Mouse (Mus musculus): ENCODE measurements at regions not wholly inside any gene's neighbourhood (a gene's known extent, or its start where the extent isn't known, plus 50 kb on each side); places are given as distances from the start of the nearest gene placed in this dataset.

- ATAC-seq (ENCODE audit: low FRiP score, low TSS enrichment) = no peak
- no peaks in the 10 kb centered on the region for H3K4me1 ChIP-seq (replicated peaks; ENCODE audit: control insufficient read depth, insufficient read depth)
- TF ChIP-seq EP300 (optimal IDR thresholded peaks at IDR 0.05) (no peak), CTCF (IDR thresholded peaks at IDR 0.05; ENCODE audit: low read depth) (no peak)
- no peaks in the 10 kb centered on the region for H3K27me3 ChIP-seq (ENCODE audit: control insufficient read depth, insufficient read depth, low read length)
- no peaks in the 10 kb centered on the region for H3K36me3 ChIP-seq (ENCODE audit: control insufficient read depth, insufficient read depth, low read length)
- no peak for DNase-seq (ENCODE audit: low spot score)
- 41% methylated on average over 4 of the region's 4 CpGs for WGBS
- no peak overlapping the region for H3K27ac ChIP-seq (replicated peaks)
- H3K4me2 ChIP-seq (replicated peaks; ENCODE audit: low read depth) = no peak overlapping the region
- H3K4me3 ChIP-seq (ENCODE audit: low read depth, low read length) = no peak overlapping the region
- no peak overlapping the region for H3K9ac ChIP-seq (ENCODE audit: low read length)
- H3K9me3 ChIP-seq (ENCODE audit: control insufficient read depth, low read length) = no peaks in the 10 kb centered on the region
Observed at GRCm38 (mm10) chr14:102403397-102404115, 578.9 kb downstream of the Kctd12 start.

- no peak for TF ChIP-seq CTCF (IDR thresholded peaks at IDR 0.05; ENCODE audit: low read depth)
- TF ChIP-seq EP300 (optimal IDR thresholded peaks at IDR 0.05) = no peak
- Histone ChIP-seq H3K4me2 (replicated peaks; ENCODE audit: low read depth) (no peak overlapping the region), H3K27ac (replicated peaks) (no peak overlapping the region), H3K36me3 (ENCODE audit: control insufficient read depth, insufficient read depth, low read length) (no peaks in the 10 kb centered on the region), H3K9ac (ENCODE audit: low read length) (no peak overlapping the region), H3K4me1 (replicated peaks; ENCODE audit: control insufficient read depth, insufficient read depth) (no peaks in the 10 kb centered on the region), H3K27me3 (ENCODE audit: control insufficient read depth, insufficient read depth, low read length) (no peaks in the 10 kb centered on the region), H3K4me3 (ENCODE audit: low read depth, low read length) (no peak overlapping the region), H3K9me3 (ENCODE audit: control insufficient read depth, low read length) (no peaks in the 10 kb centered on the region)
- ATAC-seq (ENCODE audit: low FRiP score, low TSS enrichment) = no peak
- DNase-seq (ENCODE audit: low spot score) = no peak
- 53% methylated on average over 4 of the region's 4 CpGs for WGBS
Observed at GRCm38 (mm10) chr14:102402061-102402689, 580.3 kb downstream of the Kctd12 start.

GRCm38 (mm10) chr14:102396036-102396734 lies 586.3 kb downstream of the Kctd12 start:
- Histone ChIP-seq H3K36me3 (ENCODE audit: control insufficient read depth, insufficient read depth, low read length) (no peaks in the 10 kb centered on the region), H3K27ac (replicated peaks) (no peak overlapping the region), H3K4me2 (replicated peaks; ENCODE audit: low read depth) (no peak overlapping the region), H3K9me3 (ENCODE audit: control insufficient read depth, low read length) (no peaks in the 10 kb centered on the region), H3K9ac (ENCODE audit: low read length) (no peak overlapping the region), H3K27me3 (ENCODE audit: control insufficient read depth, insufficient read depth, low read length) (no peaks in the 10 kb centered on the region), H3K4me1 (replicated peaks; ENCODE audit: control insufficient read depth, insufficient read depth) (no peaks in the 10 kb centered on the region), H3K4me3 (ENCODE audit: low read depth, low read length) (no peak overlapping the region)
- TF ChIP-seq EP300 (optimal IDR thresholded peaks at IDR 0.05) (no peak), CTCF (IDR thresholded peaks at IDR 0.05; ENCODE audit: low read depth) (peak; percentile 51)
- 73% methylated on average over 7 of the region's 7 CpGs for WGBS
- ATAC-seq (ENCODE audit: low FRiP score, low TSS enrichment) (no peak), DNase-seq (ENCODE audit: low spot score) (no peak)

- Histone ChIP-seq H3K27me3 (ENCODE audit: control insufficient read depth, insufficient read depth, low read length) (no peaks in the 10 kb centered on the region), H3K4me1 (replicated peaks; ENCODE audit: control insufficient read depth, insufficient read depth) (no peaks in the 10 kb centered on the region), H3K27ac (replicated peaks) (no peak overlapping the region), H3K4me3 (ENCODE audit: low read depth, low read length) (no peak overlapping the region), H3K36me3 (ENCODE audit: control insufficient read depth, insufficient read depth, low read length) (no peaks in the 10 kb centered on the region), H3K9me3 (ENCODE audit: control insufficient read depth, low read length) (no peaks in the 10 kb centered on the region), H3K4me2 (replicated peaks; ENCODE audit: low read depth) (no peak overlapping the region), H3K9ac (ENCODE audit: low read length) (no peak overlapping the region)
- ATAC-seq (ENCODE audit: low FRiP score, low TSS enrichment) (no peak), DNase-seq (ENCODE audit: low spot score) (no peak)
- 68% methylated on average over 3 of the region's 3 CpGs for WGBS
- TF ChIP-seq CTCF (IDR thresholded peaks at IDR 0.05; ENCODE audit: low read depth) (no peak), EP300 (optimal IDR thresholded peaks at IDR 0.05) (no peak)
Observed at GRCm38 (mm10) chr14:102392351-102392750, 590.1 kb downstream of the Kctd12 start.

- no peak overlapping the region for H3K9ac ChIP-seq (ENCODE audit: low read length)
- no peaks in the 10 kb centered on the region for H3K4me1 ChIP-seq (replicated peaks; ENCODE audit: control insufficient read depth, insufficient read depth)
- DNase-seq (ENCODE audit: low spot score) = no peak
- no peaks in the 10 kb centered on the region for H3K36me3 ChIP-seq (ENCODE audit: control insufficient read depth, insufficient read depth, low read length)
- H3K9me3 ChIP-seq (ENCODE audit: control insufficient read depth, low read length) = no peaks in the 10 kb centered on the region
- TF ChIP-seq EP300 (optimal IDR thresholded peaks at IDR 0.05) = no peak
- TF ChIP-seq CTCF (IDR thresholded peaks at IDR 0.05; ENCODE audit: low read depth) = no peak
- no peak overlapping the region for H3K4me2 ChIP-seq (replicated peaks; ENCODE audit: low read depth)
- no peak for ATAC-seq (ENCODE audit: low FRiP score, low TSS enrichment)
- no peak overlapping the region for H3K4me3 ChIP-seq (ENCODE audit: low read depth, low read length)
- H3K27me3 ChIP-seq (ENCODE audit: control insufficient read depth, insufficient read depth, low read length) = no peaks in the 10 kb centered on the region
- 67% methylated on average over 5 of the region's 5 CpGs for WGBS
- no peak overlapping the region for H3K27ac ChIP-seq (replicated peaks)
Observed at GRCm38 (mm10) chr14:102372994-102373567, 609.4 kb downstream of the Kctd12 start.

Data from stomach, postnatal 0 days (tissue).